Mouse (Mus musculus) cerebellum, adult 9-11 months (tissue): ENCODE data around the gene Dscaml1.

ENCODE experiments used
- DNase-seq: peaks from one replicate; pipeline ENCODE4 v3.0.0; 2022

Dscaml1 gene

DNA sequence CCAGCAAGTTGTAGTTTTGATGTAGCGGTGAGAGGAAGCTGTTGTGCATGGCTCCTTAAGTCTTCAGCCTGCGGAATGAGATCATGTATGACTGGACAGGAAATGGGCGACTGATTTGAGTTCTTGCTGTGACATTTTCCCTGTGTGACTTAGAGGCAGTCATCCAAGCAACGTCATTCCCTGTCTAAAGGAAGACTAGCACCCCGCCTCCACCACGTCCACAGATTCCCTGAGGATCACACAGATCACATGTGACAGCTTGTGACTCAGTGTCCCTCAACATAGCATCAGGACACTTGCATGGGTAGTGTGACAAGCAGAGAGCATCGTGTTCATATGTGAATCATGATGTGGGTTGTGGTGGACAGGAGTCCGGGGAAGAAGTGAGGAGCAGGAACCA lies 147.6 kb downstream of the Dscaml1 start:
- no peak for DNase-seq

DNA sequence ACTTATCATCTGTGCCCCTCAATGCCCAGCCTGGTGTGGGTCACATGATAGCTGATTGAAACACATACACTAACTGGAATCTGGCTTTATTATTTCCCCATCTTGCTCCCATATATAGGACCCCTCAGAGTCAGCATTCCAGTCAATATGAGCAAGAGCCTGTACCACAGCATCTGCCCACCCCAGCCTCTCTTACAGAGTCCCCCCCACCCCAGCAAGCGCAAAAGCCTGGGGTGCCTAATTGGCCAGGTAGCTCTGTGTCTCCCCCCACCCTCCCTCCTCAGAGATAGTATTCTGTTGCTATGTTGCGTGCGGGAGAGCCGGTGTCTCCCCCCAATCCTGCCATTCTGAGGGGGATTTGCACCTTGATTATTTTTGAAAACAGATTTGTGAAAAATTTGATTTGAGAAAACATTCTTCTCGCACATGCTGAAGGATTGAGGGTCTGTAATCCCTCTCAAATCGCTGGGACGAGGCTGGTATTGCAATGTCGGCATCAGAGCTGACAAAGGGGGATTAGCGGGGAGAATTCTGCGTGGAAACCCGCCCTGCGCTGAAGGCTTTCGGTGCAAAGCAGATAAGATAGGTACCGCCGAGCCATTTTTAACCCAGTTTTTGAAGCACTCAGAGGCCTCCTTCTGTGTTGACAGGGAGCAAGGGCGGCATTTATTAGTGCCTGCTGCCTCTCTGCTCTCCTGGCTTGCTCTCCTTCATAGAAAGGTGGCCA lies 153.8 kb downstream of the Dscaml1 start:
- no peak for DNase-seq

DNA sequence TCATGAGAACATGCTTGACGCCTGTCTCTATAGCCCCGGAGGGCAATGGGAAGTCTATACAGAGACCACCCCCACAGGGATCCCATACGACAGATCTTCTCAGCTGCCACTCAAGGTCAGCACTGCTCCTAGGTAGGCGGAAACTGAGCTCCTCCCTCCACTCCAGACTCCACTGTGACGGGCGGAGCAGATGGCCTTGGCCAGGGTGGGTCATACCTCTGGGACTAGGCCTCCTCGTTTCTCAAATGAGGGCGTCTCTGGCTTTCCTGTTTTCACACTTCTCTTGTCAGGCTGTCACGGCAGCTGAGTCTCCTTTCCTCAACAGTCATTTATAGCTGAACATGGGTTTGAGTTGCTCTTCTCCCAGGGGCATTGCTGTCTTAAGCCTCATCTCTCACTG lies 160.0 kb downstream of the Dscaml1 start:
- DNase-seq: no peak

DNA sequence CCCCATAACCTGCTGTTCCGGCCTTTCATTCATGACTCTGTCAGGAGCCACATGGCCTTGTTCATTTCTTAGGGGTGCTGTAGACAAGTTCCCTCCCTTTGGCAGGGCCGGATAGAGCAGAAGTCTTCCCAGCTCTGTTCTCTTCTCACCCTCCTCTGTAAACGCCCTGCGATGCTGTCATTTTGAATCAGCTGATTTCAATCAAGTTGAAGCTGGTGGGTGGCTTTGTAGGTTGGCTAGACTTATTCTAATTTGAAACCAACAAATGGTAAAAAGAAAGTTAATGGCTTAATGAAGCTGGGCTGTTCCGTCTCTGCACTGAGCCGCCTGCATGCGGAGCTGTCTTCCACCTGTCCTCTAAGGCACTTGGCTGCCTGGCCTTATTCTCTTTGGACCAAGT lies 161.3 kb downstream of the Dscaml1 start:
- DNase-seq: no peak

DNA sequence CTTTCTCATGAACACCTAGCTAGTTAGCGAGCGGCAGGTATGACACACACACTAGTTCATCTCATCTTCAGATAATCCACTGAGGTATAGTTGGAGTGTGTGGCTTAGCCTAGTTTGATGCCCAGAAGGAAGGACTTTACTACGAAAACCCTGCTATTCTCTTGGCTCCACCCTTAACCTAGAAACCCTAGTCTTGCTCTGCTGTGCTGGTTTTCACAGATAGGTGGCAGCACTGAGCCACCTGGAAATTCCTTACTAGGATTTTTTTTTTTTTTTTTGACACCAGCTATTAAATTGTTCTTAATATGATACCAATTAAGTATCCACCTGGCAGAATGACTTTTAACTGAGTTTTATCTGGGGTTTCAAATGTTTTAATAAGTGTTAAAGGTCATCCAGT lies 163.4 kb downstream of the Dscaml1 start:
- DNase-seq: peak; percentile 72

DNA sequence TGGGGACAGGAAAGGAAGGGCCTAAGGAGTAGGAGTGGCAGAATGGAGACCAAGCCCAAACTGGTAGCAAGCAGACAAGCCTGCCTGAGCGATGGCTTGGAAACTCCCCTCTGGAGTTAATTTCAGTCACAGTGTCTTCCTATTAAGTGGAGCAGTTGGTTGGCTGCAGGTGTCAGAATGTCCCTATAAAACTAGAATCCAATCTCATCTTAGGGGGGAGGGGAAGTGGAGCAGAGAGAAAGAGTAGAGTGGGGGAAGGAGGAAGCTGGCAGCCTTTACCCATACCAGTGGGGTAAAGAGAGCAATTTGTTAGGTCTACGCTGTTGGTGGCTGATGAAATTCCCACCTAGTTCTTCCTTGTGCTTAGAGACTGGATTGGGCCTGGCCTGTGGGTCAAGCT lies 164.6 kb downstream of the Dscaml1 start:
- DNase-seq: peak; percentile 59

DNA sequence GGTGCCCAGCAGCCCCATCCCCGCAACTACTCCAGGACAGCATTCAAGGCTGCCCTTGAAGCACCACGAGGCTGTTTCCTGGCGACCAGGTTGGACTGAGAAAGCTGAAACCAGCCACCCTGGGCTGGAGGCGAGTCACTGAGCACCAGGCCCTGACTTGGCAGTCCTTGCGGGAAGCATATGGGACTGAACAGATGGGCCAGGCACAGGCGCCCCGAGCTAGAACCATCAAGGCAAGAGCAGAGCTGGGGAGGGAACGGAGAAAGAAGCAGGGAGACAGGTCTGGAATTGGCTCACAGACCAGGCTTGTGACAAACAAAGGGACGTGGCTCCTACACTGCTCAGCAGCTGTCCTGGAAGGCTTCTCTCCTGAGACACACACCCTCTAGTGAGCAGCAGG lies 165.9 kb downstream of the Dscaml1 start:
- DNase-seq: peak; percentile 99

DNA sequence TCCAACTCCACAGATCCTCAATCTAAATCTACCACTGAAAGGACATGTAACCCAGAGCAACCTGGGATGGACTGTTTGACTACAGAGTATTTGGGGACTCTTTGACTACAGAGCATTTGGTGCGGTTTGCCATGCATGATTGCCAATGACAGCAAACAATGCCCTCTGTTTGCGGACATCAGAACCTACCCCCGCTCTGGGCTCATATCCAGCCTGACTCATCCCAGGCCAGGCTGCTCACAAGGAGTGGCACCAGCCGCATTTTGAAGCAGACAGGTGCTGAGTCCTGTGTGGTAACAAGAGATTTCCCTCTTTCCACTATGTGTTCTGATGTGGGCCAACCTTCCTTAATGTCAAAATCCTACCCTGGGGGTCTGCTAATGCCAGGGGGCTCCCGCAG lies 171.7 kb downstream of the Dscaml1 start:
- peak; percentile 89 for DNase-seq

DNA sequence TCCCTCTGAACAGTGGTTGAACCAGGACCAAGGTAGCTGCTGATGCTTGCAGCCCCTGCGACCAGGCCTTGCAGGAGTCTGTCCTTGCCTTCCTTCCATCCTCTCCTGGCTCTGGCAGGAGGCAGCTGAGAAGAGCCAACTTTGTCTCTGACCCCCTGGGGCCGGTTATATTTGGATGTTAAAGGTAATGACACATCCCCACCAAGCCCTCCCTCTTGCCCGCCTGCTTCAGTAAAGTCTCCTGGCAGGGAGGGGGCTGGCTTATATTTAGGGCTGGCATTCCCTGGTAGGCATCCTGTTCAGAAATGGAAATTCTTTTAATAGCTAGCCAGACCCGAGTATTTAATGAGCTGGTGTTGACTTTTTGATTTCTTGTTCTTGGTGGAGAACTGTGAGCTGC lies 172.9 kb downstream of the Dscaml1 start:
- DNase-seq: no peak

DNA sequence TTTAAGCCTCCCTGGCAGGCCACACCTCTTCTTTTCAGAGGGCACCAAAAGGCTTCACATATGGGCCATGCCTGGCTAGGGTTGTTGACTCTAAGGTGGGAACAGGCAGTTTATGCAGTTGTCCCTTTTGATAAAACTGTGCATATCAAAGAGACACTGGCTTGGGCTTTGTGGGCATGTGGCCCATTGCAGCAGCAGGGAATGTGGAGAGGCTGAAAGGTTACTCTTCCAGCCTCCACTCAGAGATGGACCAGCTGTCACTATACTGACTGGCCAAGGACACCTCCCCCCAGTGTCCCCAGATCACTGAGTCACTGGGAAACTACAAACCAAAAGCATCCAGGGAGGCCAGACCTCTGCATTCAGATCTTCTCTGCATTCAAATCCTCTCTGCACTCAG lies 180.9 kb downstream of the Dscaml1 start:
- peak; percentile 91 for DNase-seq

DNA sequence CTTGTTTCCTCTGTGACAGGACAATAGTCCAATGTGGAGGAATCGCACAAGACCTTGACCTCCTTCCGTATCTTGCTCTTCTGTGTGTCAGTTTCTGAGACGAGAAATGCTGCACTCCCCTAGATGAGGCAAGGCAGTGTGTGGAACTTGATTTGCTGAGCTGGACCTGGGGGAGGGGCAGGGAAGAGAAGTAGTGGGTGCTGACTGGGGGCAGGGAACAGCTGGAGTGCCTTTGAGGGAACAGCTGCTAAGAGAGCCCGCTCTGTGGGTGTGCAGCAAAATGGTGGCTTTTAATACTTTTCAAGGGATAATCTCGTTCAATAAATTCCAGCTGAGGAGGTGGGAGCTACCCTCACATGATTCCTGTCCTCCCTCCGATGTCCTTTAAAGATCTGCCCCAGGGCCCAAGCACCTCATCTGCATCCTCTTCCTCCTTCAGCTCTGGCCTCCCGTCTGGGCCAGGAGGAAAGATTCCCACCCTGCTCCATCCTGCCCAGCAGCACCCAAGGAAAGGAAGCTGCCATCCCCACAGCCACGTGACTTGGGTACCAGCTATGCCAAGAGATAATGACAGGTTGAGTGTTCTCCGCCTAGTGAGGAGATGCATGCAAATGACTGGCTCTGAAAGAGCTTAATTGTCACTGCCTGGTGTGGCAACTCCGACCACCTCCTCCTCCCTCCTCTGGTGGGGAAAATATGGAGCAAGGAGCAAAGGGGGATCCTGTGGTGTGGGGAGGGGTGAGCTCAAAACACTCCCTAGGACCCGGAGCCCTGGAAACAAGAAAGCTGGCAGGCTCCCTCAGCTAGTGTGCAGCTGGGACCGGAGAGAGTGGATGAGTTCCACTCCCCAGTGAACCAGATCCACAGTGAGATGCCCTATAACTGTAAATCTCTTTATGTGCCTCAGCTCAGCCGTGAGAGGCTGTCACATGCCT lies 181.9 kb downstream of the Dscaml1 start:
- no peak for DNase-seq

DNA sequence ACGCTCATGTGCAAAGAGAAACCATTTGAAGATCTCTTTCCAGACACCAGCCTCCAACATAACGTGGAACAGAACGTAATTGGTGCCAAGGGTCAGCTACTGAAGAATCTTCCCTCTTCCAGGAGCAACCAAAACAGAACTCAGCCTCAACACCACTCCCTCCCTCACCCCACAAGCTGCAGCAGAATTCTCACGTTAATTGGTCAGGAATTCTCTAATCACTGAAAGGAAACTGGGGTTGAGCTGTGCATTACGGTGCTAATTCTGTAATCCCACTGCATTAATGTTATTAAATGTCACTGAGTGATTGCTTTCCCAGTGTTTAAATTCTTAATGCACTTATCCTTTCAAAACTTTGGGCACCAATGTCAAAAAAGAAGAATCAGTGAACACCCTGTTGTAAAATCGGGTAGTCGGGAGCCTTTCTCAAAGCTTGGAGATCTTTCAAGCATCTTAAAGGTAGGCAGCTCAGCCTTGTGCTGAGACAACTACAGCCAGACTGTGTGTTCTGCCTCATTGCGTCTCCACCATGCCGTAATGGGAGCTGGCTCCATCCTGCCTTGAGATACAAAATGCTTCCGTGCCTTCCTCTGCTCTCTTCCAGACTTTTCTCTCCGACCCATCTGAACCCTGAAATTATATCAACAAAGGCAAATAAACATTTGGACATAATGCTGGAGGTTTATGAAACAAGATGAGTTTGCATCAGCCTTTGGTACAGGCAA lies 184.1 kb downstream of the Dscaml1 start:
- DNase-seq: no peak

DNA sequence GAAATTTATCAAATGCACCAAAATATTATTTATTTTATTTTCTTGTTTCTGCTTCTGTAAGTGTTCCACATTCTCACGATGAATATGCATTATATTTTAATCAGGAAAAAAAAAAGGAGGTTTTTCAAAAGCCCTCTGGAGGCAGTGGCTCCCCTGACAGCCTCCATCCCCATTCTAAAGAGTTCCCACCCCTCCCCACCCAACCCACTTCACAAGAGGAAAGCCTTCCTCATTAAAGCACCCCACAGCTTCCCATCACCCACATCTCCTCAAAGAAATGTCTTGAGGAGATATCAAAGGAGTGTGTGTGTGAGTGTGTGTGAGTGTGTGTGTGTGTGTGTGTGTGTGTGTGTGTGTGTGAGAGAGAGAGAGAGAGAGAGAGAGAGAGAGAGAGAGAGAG lies 188.2 kb downstream of the Dscaml1 start:
- no peak for DNase-seq

DNA sequence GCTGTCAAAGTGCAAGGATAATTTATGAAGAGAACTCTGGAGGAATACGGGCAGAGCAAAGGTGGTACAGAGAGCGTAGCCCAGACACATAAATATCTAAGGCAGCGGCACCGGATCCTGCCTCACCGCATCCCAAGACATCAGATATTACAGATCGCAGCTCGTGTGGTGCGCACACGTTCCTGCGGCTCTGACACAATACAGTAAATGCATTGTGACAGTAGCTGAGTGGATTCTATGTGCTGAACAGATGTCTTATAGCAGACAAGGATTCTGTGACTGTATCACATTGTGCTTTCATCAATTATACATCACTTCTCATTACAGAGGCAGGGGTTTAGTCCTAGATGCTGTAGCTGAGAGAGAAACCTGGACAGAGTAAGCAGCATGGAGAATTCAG lies 191.5 kb downstream of the Dscaml1 start:
- DNase-seq: no peak

DNA sequence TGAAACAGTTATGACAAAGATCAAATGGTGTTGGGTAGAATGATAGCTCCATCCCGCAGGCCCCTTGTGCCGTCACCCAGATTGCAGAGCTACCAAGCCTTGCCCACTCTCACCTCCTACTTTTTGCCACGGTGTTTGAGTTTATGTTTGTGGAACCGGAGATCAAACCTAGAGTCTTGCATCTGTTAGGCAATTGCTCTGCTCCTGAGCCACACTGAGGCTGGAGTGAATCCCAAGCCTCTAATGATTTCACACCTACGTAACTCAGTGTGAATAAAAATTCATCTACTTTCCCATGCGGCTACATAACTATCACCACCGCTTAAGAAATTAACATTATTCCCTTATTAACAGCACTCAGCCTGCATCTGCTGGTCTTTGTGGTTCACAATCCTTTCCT lies 192.0 kb downstream of the Dscaml1 start:
- DNase-seq: no peak

DNA sequence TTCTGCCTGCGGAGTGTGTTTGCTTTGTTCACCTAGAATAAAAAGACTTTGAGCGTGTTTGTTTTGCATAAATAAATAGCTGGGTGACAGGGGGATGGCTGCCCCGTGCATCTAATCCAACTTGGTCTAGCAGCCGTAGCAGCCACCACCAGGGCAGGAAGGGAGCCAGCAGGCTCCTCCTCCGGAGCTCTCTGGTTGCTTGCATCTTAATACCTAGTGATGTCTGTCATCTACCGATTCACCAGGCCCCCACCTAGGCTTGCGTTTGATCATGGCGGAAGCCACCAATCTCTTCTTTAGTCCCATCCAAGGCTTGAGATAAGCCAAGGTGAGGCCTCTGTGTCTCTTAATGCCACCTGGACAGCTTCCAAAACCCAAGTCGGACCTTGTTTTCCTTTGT lies 193.6 kb downstream of the Dscaml1 start:
- DNase-seq: peak; percentile 42

DNA sequence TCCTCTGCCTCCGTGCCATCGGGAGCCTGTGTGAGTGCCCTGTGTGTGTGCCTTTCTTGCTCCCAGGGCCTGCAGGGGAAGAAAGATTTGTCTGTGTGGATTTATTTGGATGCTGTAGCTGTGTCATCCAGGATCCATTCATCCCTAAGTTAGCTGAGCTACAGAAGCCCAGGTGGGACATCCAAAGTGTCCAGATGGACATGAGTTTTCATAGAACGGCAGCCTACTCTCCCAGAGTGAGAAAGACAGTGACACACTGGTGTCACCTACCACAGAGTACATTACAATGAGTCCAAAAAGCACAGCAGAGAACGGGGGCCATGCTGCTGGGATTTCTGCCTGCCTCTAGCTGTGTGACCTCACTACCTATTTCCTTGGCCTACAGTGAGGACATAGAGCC lies 194.5 kb downstream of the Dscaml1 start:
- peak; percentile 43 for DNase-seq

DNA sequence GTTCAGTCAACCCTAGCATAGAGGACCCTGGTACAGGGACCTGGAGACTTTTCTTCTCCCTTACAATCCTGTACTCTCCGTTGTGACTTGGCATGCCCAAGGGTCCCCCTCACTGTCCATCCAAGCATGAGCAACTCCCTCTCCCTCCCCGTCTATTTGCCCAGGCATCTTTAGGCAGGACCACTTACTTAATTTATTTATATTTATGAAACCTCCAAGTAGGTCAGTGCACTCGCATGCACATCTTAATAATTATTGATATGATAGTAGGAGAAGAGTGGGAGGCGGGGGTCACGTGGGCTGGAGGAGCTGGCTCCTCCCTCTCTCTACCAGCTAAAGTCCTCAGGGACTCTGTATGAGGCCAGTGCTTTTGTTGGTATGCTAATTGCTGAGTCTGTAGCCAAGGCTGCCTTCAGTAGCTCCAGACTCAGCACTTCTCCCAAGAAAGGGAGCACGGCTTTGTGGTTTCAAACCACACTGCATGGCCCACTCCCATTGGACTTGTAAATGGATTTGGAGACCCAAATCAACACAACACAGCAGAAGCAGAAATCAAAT lies 199.5 kb downstream of the Dscaml1 start:
- no peak for DNase-seq

DNA sequence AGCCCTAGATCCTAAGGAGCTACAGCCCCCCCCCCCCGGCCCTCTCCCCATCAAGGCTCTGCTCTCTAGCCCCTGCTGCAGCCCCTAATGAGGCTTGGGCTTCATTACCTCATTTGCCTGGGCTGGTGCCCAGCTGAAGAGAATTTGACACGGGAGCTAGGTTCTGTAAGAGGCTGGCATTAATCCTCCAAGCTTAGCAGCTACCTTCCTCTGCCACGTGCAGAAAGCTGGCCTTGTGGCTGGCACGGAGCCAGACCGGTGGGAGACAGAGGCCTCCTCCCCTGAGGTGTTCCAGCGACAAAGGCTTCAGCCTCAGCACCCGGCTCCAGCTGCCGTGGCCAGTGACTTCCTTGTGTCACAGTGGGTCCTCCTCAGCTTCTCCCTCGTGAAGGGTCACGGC lies 206.1 kb downstream of the Dscaml1 start:
- peak; percentile 58 for DNase-seq

DNA sequence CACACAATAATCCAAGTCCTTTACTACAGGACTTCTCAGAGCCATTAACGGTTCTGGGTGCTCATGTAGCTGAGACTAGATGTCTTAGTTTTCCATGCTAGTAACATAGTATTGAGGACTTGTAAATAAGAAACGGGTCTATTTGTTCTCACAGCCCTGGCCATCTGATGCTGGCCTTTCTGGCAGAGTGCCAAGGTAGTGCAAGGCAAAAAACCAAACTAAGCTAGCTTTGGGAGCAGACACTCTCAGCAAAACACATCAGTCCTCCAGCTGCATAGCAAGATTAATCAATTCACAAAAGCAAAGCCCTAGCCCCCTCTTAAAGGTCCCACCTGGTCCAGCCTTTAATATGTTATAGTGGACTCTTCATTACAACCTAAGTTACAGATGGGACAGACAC lies 206.6 kb downstream of the Dscaml1 start:
- peak; percentile 57 for DNase-seq

DNA sequence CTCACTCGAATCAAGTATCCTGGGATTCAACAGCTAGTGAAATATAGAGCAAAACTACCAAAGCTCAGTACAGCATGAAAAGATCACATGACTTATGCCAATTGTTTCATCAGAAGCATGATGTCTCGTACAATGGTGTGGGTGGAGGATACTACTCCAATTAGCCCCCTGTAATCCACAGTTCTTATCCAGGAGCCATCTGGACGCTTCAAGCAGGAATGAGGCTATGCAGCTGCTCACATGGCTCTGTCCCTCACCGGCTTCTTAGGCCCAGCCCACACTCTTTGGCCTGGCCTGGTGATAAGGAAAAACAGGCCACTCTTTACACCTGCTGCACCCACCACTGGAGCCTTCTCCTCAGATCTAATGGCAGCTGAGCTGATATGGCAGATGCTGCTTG lies 208.6 kb downstream of the Dscaml1 start:
- DNase-seq: no peak

DNA sequence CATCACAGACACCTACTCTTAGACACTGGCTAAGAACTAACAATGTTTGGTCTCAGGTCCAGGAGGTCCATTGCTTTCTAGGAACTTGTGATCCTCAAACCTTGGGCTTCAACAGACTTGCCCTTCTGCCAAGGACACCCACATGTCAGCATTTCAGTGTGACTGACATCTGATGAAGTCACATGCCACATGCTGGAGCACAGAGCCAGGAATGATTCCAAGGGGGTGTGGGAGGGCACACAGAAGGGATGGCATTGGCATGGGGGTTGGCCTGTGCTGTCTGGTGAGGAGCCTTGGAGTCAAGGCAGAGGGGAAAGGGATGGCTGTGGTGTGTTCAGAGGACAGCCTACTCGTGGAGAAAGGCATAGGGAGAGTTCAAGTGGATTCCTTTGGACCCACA lies 210.9 kb downstream of the Dscaml1 start:
- peak; percentile 48 for DNase-seq

DNA sequence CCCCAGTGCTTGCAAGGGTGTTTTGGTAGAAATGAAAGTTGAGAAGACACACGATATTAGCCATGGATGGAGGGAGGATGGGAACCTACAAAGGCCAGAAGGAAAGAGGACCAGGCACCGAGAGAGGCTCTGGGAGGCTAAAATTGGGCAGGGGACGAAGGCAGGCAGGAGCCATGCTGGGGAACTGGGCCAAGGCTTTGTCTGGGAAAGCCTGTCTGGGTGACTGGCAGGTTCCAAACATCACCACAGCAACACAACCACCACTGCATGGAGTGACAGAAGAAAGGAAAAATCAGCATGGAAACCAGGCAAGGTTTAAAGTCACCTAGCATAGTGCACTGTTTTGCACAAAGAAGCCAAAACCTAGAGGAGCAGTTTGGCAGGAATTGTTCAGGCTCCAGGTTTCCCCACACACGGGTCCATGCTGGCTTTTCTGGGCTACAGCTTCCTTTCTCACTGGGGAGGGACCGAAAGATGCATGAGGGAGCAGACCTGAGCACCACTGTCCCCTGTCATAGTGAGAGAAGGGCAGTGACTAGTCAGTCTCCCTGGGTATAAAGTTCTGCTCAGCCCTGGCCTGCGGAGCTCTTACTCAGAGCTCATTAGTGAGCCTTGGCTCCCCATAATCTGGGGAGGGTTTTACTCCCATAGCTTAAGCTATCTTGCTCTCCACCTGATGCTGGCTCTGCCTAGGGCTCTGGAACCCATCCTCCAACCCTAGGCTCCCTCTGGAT lies 211.9 kb downstream of the Dscaml1 start:
- no peak for DNase-seq
